ENCODE assay signal across 19 mouse cellular contexts in genomic region chr2:12090993-12091392, GRCm38 (mm10).
"Had no signal": no experiment of that assay in that cellular context is flagged by ENCODE, and none has a peak within 500 bp of the region (broad histone marks: within the 10 kb centered on the region; RNA-seq: fewer than 3 reads in every experiment).

No protein-coding gene starts in this region.

- H3K27me3 ChIP-seq: midbrain, embryonic 12.5 days; neural tube, embryonic 13.5 days; neural tube, embryonic 15.5 days had no signal

- H3K36me3 ChIP-seq: midbrain, embryonic 10.5 days; midbrain, embryonic 12.5 days; neural tube, embryonic 13.5 days; neural tube, embryonic 15.5 days had no signal

- H3K27ac ChIP-seq: midbrain, embryonic 10.5 days; midbrain, embryonic 12.5 days; neural tube, embryonic 13.5 days; neural tube, embryonic 15.5 days had no signal

- H3K4me1 ChIP-seq: midbrain, embryonic 10.5 days; midbrain, embryonic 12.5 days; neural tube, embryonic 13.5 days; neural tube, embryonic 15.5 days had no signal

- H3K9ac ChIP-seq: lung, embryonic 14.5 days; midbrain, embryonic 12.5 days; neural tube, embryonic 13.5 days; neural tube, embryonic 15.5 days had no signal

- H3K4me3 ChIP-seq: midbrain, embryonic 10.5 days; midbrain, embryonic 12.5 days; myocyte; neural tube, embryonic 13.5 days; neural tube, embryonic 15.5 days had no signal

- H3K9me3 ChIP-seq: midbrain, embryonic 10.5 days; midbrain, embryonic 12.5 days; neural tube, embryonic 13.5 days; neural tube, embryonic 15.5 days had no signal

- DNase-seq: lung, adult 18-20 months; lung, embryonic 14.5 days; lung, postnatal 10 days; lung, postnatal 4 days; midbrain, embryonic 14.5 days; retina, postnatal 1 day; right cerebral cortex, adult 18-20 months; right cerebral cortex, postnatal 25 days; right cerebral cortex, postnatal 4 days; spleen, adult 18-20 months; thymus, adult 18-20 months; thymus, postnatal 14 days; thymus, postnatal 36 days had no signal

- ATAC-seq: midbrain, embryonic 16.5 days had no signal

- H3K4me2 ChIP-seq: lung, embryonic 14.5 days; midbrain, embryonic 12.5 days; neural tube, embryonic 13.5 days; neural tube, embryonic 15.5 days had no signal
